Mouse (Mus musculus) thymus, postnatal 25 days (tissue): ENCODE data around the gene Gtf2h1.

Experiments
- DNase-seq: peaks from one replicate; pipeline ENCODE4 v3.0.0; 2022

Gene Gtf2h1

GRCm38 (mm10) chr7:46853365-46853764 lies 57.5 kb downstream of the Gtf2h1 start:
- no peak for DNase-seq

- DNase-seq: no peak
Observed at GRCm38 (mm10) chr7:46855866-46856560, 60.1 kb downstream of the Gtf2h1 start.

DNA sequence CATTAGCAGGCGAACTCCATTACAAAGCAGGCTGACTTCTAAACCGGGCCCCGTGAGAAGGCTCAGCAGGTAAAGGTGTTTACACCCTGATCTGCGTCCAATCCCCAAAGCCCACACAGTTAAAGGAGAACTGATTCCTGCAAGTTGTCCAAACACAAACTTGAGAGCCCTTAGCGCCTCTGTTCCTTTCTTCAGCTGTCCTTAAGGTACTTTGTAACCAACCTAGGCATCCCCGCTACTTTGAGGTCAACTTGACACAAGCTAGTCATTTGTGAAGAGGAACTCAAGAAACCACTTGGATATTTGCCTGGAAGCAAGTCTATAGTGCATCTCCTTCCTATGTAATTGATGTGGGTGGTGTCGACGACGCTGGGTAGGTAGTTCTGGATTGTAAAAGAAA lies 61.5 kb downstream of the Gtf2h1 start:
- DNase-seq: no peak

DNA sequence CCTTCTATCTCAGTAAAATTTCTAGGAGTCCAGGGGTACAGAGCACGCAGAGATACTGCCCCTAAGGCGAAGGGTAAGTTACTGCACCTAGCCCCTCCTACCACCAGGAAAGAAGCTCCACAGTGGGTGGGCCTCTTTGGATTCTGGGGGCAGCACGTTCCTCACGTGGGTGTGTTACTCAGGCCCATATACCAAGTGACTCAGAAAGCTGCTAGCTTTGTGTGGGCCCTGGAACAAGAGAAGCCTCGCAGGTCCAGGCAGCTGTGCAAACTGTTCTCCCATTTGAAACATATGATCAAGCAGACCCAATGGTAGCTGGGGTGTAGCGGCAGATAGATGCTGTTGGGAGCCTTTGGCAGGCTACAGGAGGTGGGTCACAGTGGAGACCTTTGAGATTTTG lies 63.1 kb downstream of the Gtf2h1 start:
- DNase-seq: no peak

DNA sequence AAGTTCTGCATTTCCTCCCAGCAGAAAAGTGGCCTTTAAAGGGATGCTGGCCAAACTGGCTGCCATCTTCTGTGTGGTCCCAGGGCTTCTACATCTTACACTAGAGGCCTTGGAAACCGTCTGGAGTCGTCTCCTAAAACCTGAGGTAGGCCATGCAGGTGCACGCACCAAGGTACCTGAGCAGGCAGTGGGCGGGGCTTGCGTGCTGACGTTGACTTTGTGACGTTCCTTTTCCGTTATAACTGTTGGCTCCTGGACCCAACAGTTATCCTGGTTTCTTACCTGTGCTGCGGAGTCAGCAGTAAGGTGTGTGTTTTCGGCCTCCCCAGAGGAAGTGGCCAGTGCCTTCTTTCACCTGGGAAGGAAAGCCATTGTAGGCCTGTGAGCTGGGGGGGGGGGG lies 65.1 kb downstream of the Gtf2h1 start, which contains the start of gene Ldhc:
Gene Ldhc, plus strand, starts transcription at position 208 of the 400 bp plus-strand sequence.
- no peak for DNase-seq

DNA sequence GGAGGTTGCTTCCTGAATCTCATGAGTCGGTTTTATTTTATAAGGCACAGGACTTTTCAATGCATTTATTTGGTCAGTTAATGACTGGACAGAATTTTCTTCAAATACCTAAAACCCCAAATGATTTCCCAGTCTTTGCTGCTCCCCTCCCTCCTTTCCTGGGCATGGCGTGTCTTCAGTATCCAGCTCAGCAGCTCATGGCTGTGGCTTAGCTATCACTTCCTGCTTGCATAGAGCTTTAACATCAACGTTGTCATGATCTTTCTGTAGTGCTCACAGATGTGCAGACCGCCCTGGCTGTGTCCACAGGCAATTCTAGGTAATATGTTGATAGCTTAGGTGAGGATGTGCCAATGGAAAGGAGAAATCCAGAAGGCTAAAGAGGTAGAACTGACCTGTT lies 76.1 kb downstream of the Gtf2h1 start:
- DNase-seq: no peak
